9 mouse cellular contexts compared by ENCODE assay signal in the genomic region with DNA sequence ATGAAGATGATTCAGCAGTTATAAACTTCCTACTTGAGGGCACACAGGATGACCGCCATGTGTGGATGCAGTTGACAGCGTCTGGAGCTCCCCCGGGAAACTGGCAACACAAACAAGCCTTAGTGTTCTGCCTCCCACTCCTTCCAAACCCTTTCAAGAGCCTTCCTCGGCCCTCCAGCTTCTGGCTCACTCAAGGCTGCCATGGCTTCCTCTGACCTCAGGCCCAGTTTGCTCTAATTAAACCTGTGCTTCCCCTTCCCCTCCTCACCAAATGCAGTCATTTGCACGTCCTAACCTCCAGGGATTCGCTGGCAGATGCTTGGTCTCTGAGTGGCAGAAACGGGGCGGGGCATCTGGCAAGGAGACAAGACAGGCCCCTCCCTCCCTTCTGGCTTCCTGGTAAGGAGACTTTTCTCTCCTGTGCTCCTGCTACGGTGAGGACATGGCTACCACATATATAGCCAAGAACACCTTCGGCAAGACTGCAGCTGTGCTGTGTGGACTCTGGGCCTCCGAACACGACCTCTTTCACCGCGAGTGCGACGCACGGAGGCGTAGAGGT. TPM values are rescaled to one million over a fixed set of nuclear protein-coding genes. Genes with fewer than 3 reads are reported as not detected.
DNase-seq lines count a peak whose midpoint lies in the region; ATAC-seq and TF ChIP-seq lines count a peak whose summit lies in the region.
"Had no signal": no experiment of that assay in that cellular context is flagged by ENCODE, and none has a peak within 500 bp of the region (broad histone marks: within the 10 kb centered on the region; RNA-seq: fewer than 3 reads in every experiment).

No protein-coding gene starts in this region.

- DNase-seq in kidney, postnatal 0 days (ENCODE audit: low spot score), result peak; percentile 59
- no peak for DNase-seq in kidney, adult 18-20 months
- DNase-seq in cerebellum, adult 9-11 months, result peak; percentile 37
- peak; percentile 38 to 46 for DNase-seq in heart, adult 2 months
- DNase-seq in lung, postnatal 14 days, result peak; percentile 8
- no peak for DNase-seq in frontal cortex, postnatal 14 days (ENCODE audit: low spot score in 2 of 2)
- DNase-seq in left cerebral cortex, adult 11 months (ENCODE audit: low spot score), result no peak
- no peak for DNase-seq in spleen, postnatal 14 days (ENCODE audit: low spot score in 2 of 2)

- no peak overlapping the region for H3K4me2 ChIP-seq in kidney, postnatal 0 days (ENCODE audit: low read length)

- no peaks in the 10 kb centered on the region for H3K9me3 ChIP-seq in kidney, postnatal 0 days (replicated peaks; ENCODE audit: low read length)

- peak; percentile 61 for ATAC-seq in kidney, postnatal 0 days (replicated peaks; ENCODE audit: low FRiP score, low read depth)

- no peaks in the 10 kb centered on the region for H3K36me3 ChIP-seq in kidney, postnatal 0 days (ENCODE audit: insufficient read depth, low read length)
- no peaks in the 10 kb centered on the region for H3K36me3 ChIP-seq in heart, adult 2 months (ENCODE audit: control insufficient read depth, insufficient read depth, low read length)

- H3K27me3 ChIP-seq in kidney, postnatal 0 days (ENCODE audit: insufficient read depth, low read length), result no peaks in the 10 kb centered on the region
- no peaks in the 10 kb centered on the region for H3K27me3 ChIP-seq in heart, adult 2 months (ENCODE audit: control insufficient read depth, insufficient read depth, low read length)

- no peaks in the 10 kb centered on the region for H3K4me1 ChIP-seq in kidney, postnatal 0 days (replicated peaks; ENCODE audit: insufficient read depth, low read length)
- H3K4me1 ChIP-seq in heart, adult 2 months (ENCODE audit: control insufficient read depth, insufficient read depth, low read length), result peaks cover 3% of the 10 kb centered on the region; the same call in 1 of the 2 replicates

- WGBS in kidney, postnatal 0 days, result 37% methylated on average over 18 of the region's 18 CpGs
- 42% methylated on average over 18 of the region's 18 CpGs for WGBS in heart, adult 2 months

- H3K9ac ChIP-seq in kidney, postnatal 0 days (ENCODE audit: low read depth, low read length), result no peak overlapping the region
- H3K9ac ChIP-seq in heart, adult 2 months (ENCODE audit: low read depth, low read length), result peak overlapping the region; percentile 10; the same call in 1 of the 2 replicates

- TF ChIP-seq CTCF in kidney, postnatal 0 days (IDR thresholded peaks at IDR 0.05; ENCODE audit: low read depth), result no peak
- no peak for TF ChIP-seq CTCF in heart, adult 2 months (IDR thresholded peaks at IDR 0.05)

- TF ChIP-seq POLR2A in heart, adult 2 months (IDR thresholded peaks at IDR 0.05; ENCODE audit: insufficient read depth, low read depth, low read length), result no peak

- H3K27ac ChIP-seq in kidney, postnatal 0 days, result no peak overlapping the region
- peak overlapping the region; percentile 52 for H3K27ac ChIP-seq in heart, adult 2 months
- H3K27ac ChIP-seq: layer of hippocampus, adult 2 months had no signal

- H3K4me3 ChIP-seq in kidney, postnatal 0 days (replicated peaks; ENCODE audit: low read depth, low read length), result no peak overlapping the region
- H3K4me3 ChIP-seq in heart, adult 2 months, result no peak overlapping the region
- H3K4me3 ChIP-seq: layer of hippocampus, adult 2 months had no signal

- intact Hi-C loops in heart, adult 2 months (cut with DNase I), result no loop called here

- H3K79me2 ChIP-seq in heart, adult 2 months (replicated peaks; ENCODE audit: control insufficient read depth, insufficient read depth, low read length), result no peaks in the 10 kb centered on the region

- TF ChIP-seq EP300 in heart, adult 2 months (IDR thresholded peaks at IDR 0.05; ENCODE audit: insufficient read depth, low read depth, low read length), result no peak

RNA-seq across cellular contexts. Expression of a gene that starts 13.2 kb away (rescaled TPM):
- polyA plus RNA-seq in kidney, postnatal 0 days (2015; fragmentation: Nextera tagmentation; extraction: Ambion mirVana), result 0.05 and 0.09 TPM in 2 replicates
- total RNA-seq in heart, adult 2 months (2021), result not detected
- not detected in 2 replicates for polyA plus RNA-seq in heart, adult 2 months (2012; rRNA removed)
- total RNA-seq: layer of hippocampus, adult 2 months had no signal

Comparison
In these comparisons a context has a peak if more than half of its experiments do, and no peak if none do; other contexts are left out.
1. DNase-seq: peak in kidney, postnatal 0 days (single experiment), cerebellum, adult 9-11 months (single experiment), heart, adult 2 months (2 of 2) and lung, postnatal 14 days (single experiment); none in kidney, adult 18-20 months (single experiment), frontal cortex, postnatal 14 days (0 of 2), left cerebral cortex, adult 11 months (single experiment) and spleen, postnatal 14 days (0 of 2).